Mouse (Mus musculus) stomach, embryonic 14.5 days (tissue): ENCODE measurements around the gene Tirap. TPM values are rescaled to one million over a fixed set of nuclear protein-coding genes. Genes with fewer than 3 reads are reported as not detected.
A peak's percentile ranks its signal among the peaks of the same experiment; 100 is the strongest.

Experiments
- ATAC-seq: fragments of 200-750 bp; cut with Nextera tagmentation; 2 replicates; pipeline ENCODE4 v1.8.0; 2017; ENCODE audit warnings: low read depth, moderate TSS enrichment; ENCODE audit not compliant: insufficient number of reproducible peaks, insufficient read depth, low FRiP score
- H3K27ac ChIP-seq: fragments of 300-500 bp; sonication (generic); 2 replicates; pipeline ENCODE4 v1.5.1; 2014; ENCODE audit warnings: mild to moderate bottlenecking, low read length, moderate library complexity, mixed read lengths
- H3K27me3 ChIP-seq: fragments of 300-500 bp; sonication (generic); 2 replicates; pipeline ENCODE4 v1.6.1; 2014; ENCODE audit warnings: low read length, control low read depth, mixed read lengths; ENCODE audit not compliant: control insufficient read depth, insufficient read depth
- H3K36me3 ChIP-seq: fragments of 300-500 bp; sonication (generic); 2 replicates; pipeline ENCODE4 v1.6.1; 2014; ENCODE audit warnings: mild to moderate bottlenecking, control low read depth, low read length, moderate library complexity, mixed read lengths; ENCODE audit not compliant: control insufficient read depth, insufficient read depth
- H3K4me1 ChIP-seq: fragments of 300-500 bp; sonication (generic); 2 replicates; pipeline ENCODE4 v1.6.1; 2014; ENCODE audit warnings: low read length, control low read depth, mixed read lengths; ENCODE audit not compliant: control insufficient read depth, insufficient read depth
- H3K4me2 ChIP-seq: fragments of 300-500 bp; sonication (generic); replicated peaks from 2 replicates; pipeline ENCODE4 v1.6.1; 2014; ENCODE audit warnings: low read depth, low read length, control low read depth
- H3K4me3 ChIP-seq: fragments of 300-500 bp; sonication (generic); 2 replicates; pipeline ENCODE4 v1.5.1; 2014; ENCODE audit warnings: low read depth, low read length, control low read depth
- H3K9ac ChIP-seq: fragments of 300-500 bp; sonication (generic); replicated peaks from 2 replicates; pipeline ENCODE4 v1.6.1; 2014; ENCODE audit warnings: low read depth, mild to moderate bottlenecking, control low read depth, low read length, moderate library complexity, mixed read lengths
- H3K9me3 ChIP-seq: fragments of 300-500 bp; sonication (generic); 2 replicates; pipeline ENCODE4 v1.6.1; 2016; ENCODE audit warnings: low read depth, low read length, control low read depth; ENCODE audit not compliant: control insufficient read depth
- WGBS: fragments of 180-500 bp; shearing (Covaris S2); extraction: QIAGEN DNeasy Blood & Tissue Kit; methylation state at CpG from one replicate; pipeline ENCODE4 v1.1.7; 2014; 5-methylcytosine and 5-hydroxymethylcytosine counted together
- polyA plus RNA-seq: library from polyadenylated mRNA; unstranded; fragments of >200 nt; fragmentation: Nextera tagmentation; extraction: Ambion mirVana; gene quantifications from 2 replicates; pipeline ENCODE4 v1.2.1, GENCODE M21; 2014

Tirap gene
- polyA plus RNA-seq, 1 experiment from 2014 or later = 14.1 TPM

DNA sequence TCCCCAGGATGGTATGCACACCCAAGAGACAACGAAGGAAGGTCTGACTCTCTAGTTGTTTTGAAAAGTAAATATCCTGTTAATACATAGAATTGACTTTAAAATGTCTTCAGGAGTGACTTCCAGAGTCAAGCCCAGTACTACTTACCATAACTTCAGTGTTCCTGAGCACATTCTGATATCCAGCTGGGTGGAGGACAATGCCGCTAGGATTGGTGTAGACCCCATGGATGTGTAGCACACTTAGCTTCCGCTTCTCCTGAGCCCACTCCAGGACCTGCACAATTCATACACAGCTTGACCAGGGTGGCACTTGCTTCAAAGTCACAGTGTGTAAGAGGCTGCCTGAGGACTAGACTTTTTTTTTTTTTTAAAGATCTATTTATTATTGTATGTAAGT lies 23.4 kb upstream of the Tirap start:
- no peaks in the 10 kb centered on the region for H3K9me3 ChIP-seq
- no peaks in the 10 kb centered on the region for H3K27me3 ChIP-seq
- H3K4me3 ChIP-seq = no peak overlapping the region
- H3K36me3 ChIP-seq = peaks cover 13% of the 10 kb centered on the region
- WGBS = 93% methylated on average over 3 of the region's 3 CpGs
- no peak overlapping the region for H3K9ac ChIP-seq
- H3K27ac ChIP-seq = no peak overlapping the region
- ATAC-seq = no peak
- H3K4me2 ChIP-seq = no peak overlapping the region
- H3K4me1 ChIP-seq = no peaks in the 10 kb centered on the region

DNA sequence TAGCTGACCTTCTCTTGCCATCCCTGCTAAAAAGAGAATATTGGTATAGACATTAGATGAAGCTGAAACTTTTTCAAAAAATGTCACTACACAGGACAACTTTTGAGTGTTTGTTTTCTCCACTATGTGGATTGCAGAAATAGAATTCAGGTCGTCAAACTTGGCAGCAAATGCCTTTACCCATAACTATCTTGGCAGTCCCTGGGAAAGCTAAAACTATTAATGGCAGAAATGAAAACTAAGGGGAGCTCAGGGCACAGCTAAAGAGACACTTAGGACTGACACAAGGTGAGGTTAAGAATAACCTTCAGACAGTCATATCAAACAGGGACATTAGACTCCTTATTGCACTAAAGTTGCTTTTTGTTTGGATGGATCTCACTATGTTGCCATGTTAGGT lies 17.9 kb upstream of the Tirap start:
- no peak overlapping the region for H3K4me2 ChIP-seq
- 75% methylated on average over 1 of the region's 1 CpGs for WGBS
- H3K4me1 ChIP-seq = no peaks in the 10 kb centered on the region
- no peak for ATAC-seq
- H3K36me3 ChIP-seq = peaks cover 49% of the 10 kb centered on the region
- no peaks in the 10 kb centered on the region for H3K9me3 ChIP-seq
- no peaks in the 10 kb centered on the region for H3K27me3 ChIP-seq
- no peak overlapping the region for H3K4me3 ChIP-seq
- H3K9ac ChIP-seq = no peak overlapping the region
- no peak overlapping the region for H3K27ac ChIP-seq

DNA sequence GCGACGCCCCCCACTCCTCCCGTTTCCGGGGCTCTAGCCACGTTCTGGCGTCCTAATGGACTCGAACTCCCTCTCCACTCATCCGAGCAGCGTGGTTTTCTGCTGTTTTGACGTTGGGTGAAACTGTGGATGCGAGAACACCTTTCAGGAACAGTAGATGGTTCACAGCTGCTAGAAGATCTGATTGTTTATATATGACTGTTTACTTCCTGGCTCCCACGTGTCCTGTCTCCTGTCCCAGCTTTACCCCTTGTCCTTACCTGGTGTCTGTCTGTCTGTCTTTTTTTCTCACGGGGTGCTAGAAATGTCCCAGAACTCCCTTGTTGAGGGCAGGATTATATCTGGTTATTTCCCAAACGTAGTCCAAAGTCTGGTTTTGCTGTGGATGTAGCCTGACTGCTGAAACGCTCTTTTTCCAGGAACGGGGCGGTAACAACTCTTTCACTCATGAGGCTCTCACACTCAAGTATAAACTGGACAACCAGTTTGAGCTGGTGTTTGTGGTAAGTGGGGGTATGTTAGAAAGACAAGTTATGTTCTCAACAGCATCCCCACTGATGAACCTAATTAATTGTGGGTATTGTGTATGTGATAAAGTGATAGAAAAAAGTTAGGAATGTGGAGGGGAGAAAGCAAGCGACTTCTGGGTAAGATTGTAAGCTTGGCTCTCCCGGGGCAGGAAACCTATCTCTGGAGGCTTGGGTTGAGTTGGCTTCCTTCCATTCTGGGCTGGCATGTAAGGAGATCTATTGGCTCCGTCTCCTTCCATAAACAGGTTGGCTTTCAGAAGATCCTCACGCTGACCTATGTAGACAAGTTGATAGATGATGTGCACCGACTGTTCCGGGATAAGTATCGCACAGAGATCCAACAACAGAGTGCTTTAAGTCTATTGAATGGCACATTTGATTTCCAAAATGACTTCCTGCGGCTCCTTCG lies 11.8 kb upstream of the Tirap start:
- Histone ChIP-seq H3K27ac (peak overlapping the region; percentile 71; the same call in 1 of the 2 replicates), H3K4me3 (peak overlapping the region; percentile 86), H3K4me1 (peaks cover 12% of the 10 kb centered on the region), H3K4me2 (peak overlapping the region; percentile 64), H3K9ac (peak overlapping the region; percentile 81), H3K36me3 (peaks cover 38% of the 10 kb centered on the region), H3K9me3 (no peaks in the 10 kb centered on the region), H3K27me3 (no peaks in the 10 kb centered on the region)
- no peak for ATAC-seq
- 23% methylated on average over 26 of the region's 26 CpGs for WGBS

DNA sequence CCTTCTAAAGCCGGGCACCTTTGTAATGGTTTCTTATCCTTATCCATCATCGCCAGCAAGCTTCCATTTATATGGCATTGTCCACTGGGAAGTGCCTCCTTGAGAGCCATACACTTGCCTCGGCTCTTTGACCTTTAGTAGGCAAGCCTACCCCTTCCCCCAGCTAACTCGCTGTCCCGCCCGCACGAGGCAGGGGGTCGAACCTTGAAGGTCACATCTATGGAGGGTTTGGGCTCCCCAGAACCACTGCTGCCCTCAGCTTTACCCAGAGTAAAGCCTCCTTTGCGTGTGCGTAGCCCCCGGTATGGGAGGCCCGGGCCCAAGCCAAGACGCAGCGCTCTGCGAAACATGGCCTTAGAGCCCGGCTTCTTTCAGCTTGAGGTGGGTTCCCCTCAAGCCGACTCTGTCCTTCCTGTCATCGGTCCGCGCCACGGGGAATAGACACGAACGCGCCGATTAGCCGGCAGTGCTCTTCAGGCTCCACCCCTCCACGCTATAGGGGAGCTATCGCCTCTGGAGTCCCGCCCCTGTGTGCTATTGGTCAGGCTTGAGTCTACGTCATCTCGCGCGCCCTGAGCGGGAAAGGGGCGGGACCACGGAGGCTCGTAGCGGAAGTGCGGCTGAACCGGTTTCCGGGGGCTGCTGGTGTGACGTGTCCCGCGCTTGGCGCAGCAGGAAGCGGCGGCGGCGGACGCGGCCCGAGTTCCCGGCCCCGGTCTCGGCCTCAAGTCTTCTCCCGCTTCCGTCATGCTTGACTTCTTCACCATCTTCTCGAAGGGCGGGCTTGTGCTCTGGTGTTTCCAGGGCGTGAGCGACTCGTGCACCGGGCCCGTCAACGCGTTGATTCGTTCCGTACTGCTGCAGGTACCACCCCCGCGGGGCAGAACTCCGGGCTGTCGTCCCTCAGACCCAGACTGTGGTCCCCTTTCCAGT lies 10.7 kb upstream of the Tirap start, which contains the start of gene Foxred1:
TSS of gene Foxred1 (minus strand) at position 514 of the 933 bp plus-strand sequence.
- Histone ChIP-seq H3K36me3 (peaks cover 41% of the 10 kb centered on the region), H3K27me3 (no peaks in the 10 kb centered on the region), H3K27ac (peak within 1 kb of the TSS; percentile 89), H3K9me3 (no peaks in the 10 kb centered on the region), H3K4me3 (peak within 1 kb of the TSS; percentile 86), H3K9ac (peak within 1 kb of the TSS; percentile 87), H3K4me2 (peak within 1 kb of the TSS; percentile 92), H3K4me1 (peaks cover 12% of the 10 kb centered on the region)
- ATAC-seq = peak; percentile 100
- 1% methylated on average over 71 of the region's 72 CpGs for WGBS

DNA sequence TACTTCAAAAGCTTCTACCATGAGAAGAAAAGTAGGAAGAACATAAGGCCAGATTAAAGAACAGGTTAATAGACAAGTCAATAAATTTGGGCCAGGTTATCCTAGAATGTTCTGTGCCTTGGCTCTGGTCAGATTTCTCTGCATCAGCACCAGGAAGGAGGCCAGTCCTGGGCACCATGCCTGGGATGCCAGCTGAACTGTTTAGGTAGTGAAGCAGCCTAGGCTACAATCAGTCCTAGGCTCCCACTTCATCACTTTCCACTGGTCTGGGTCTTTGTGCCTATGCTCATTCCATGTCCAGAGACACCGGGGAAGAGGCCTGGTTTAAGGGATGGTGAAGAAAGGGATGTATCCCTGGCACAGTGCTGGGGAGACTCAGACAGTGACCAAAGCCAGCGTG lies 4.3 kb upstream of the Tirap start:
- peaks cover 4% of the 10 kb centered on the region; the same call in 1 of the 2 replicates for H3K4me1 ChIP-seq
- no peaks in the 10 kb centered on the region for H3K27me3 ChIP-seq
- ATAC-seq = no peak
- WGBS = 94% methylated on average over 2 of the region's 2 CpGs
- no peak overlapping the region for H3K9ac ChIP-seq
- no peak overlapping the region for H3K27ac ChIP-seq
- no peak overlapping the region for H3K4me3 ChIP-seq
- H3K9me3 ChIP-seq = no peaks in the 10 kb centered on the region
- peaks cover 28% of the 10 kb centered on the region for H3K36me3 ChIP-seq
- no peak overlapping the region for H3K4me2 ChIP-seq

DNA sequence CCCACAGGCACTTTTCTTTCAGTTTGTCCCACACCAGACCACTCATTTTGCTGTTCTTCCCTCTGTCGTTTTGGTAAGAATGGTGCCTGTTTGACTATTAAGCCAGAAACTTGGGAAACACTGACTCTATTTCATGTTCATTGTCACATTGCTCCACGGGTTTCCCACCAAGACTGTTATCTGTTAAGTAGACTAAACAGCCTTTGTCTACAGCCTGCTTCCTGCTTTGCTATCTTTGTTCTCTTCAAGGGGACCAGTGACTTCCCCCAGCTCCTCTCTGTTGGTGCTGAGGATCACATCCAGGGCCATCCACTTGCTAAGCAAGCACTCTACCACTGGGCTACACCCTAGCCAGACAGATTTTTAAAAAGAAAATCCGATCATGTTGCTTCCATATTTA lies 3.4 kb upstream of the Tirap start:
- Histone ChIP-seq H3K4me2 (no peak overlapping the region), H3K9ac (no peak overlapping the region), H3K4me3 (no peak overlapping the region), H3K9me3 (no peaks in the 10 kb centered on the region), H3K27me3 (no peaks in the 10 kb centered on the region), H3K27ac (no peak overlapping the region), H3K4me1 (peaks cover 10% of the 10 kb centered on the region; the same call in 1 of the 2 replicates), H3K36me3 (peaks cover 28% of the 10 kb centered on the region)
- 61% methylated on average over 3 of the region's 3 CpGs for WGBS
- ATAC-seq = no peak

DNA sequence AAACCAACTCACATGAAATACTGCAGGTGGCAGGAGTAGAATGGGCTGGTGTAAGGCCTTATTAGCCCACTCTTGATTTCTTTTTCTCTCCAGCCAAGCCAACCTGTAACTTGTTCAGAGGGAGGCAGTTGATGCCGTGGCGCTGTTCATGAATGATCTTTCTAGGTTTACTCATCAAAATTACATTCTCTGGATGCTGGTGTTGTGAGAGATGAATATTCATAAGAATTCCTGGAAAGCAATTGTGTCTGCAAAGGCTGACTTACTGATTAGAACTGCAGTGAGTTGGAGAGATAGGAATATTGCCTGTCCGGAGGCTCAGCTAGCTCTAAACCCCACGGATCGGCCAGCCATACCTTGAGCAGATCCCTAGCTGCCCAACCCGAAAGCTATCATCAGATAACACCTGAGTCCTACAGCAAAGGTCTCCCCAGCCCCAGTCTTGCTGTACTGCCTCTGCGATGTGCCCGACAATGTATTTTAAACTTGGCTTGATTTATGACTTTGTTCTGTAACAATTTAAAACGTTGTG lies 504 bp upstream of the Tirap start:
- H3K9me3 ChIP-seq = no peaks in the 10 kb centered on the region

More for the DNA sequence above, 504 bp upstream of the Tirap start:
- WGBS = 42% methylated on average over 9 of the region's 9 CpGs
- ATAC-seq = no peak
- H3K36me3 ChIP-seq = peaks cover 9% of the 10 kb centered on the region
- 0 out of 2 replicates have a peak overlapping the region, but pooled peaks have one; percentile 45 for H3K9ac ChIP-seq
- peak overlapping the region; percentile 52 for H3K4me2 ChIP-seq
- no peaks in the 10 kb centered on the region for H3K27me3 ChIP-seq
- H3K4me1 ChIP-seq = peaks cover 10% of the 10 kb centered on the region; the same call in 1 of the 2 replicates
- H3K27ac ChIP-seq = no peak overlapping the region
- H3K4me3 ChIP-seq = peak overlapping the region; percentile 42
